Mouse (Mus musculus) frontal cortex, postnatal 10 days (tissue): ENCODE data around the gene Slc25a17.

Experiments used
- DNase-seq, 2 experiments: peaks; one replicate each; pipeline ENCODE4 v3.0.0; 2022; ENCODE audit warnings: low spot score in 2 of 2, mixed read lengths in 1 of 2

The Slc25a17 gene

DNA sequence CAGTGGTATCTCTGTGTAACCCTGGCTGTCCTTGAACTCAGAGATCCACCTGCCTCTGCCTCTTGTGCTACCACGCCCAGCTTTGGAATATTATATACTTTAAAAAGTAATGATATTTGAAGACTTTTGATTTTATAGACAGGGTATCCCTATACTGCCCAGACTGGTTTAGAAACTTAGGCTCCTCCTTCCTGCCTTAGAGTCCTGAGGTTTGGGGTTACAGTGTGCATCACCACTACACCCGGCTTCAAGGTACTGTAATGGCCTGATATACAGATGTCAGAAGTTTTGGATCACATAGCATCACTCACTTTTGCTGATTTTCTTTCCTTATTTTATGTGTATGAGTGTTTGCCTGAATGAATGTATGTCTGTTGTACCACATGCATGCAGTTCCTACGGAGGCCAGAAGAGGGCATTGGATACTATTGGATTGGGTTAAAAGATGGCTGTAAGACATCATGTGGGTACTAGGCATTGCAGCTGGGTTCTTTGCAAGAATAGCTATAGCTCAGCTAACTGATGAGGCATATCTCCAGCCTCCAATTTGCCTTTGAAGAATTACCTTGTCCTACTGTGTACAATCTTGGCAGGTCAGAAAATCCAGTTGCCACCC, 5.4 kb downstream of the Slc25a17 start:
- no peak for DNase-seq

DNA sequence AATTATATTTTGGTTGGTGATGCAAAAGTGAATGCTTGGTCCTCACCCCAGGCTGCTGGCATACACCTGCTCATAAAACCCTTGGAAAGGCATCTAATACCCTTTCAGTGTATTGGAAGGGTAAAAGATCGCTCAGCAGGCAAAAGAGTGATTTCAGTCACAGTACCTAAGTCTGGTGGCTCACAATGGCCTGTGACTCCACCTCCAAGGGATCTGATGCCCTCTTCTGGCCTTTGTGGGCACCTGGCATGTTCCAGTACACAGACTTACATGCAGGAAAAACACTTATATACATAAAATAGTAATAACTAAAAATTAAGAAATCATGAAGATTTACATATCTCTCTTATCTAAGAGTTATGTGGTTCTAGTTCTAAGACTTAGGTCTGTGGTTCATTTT, 8.0 kb downstream of the Slc25a17 start:
- DNase-seq, result no peak

DNA sequence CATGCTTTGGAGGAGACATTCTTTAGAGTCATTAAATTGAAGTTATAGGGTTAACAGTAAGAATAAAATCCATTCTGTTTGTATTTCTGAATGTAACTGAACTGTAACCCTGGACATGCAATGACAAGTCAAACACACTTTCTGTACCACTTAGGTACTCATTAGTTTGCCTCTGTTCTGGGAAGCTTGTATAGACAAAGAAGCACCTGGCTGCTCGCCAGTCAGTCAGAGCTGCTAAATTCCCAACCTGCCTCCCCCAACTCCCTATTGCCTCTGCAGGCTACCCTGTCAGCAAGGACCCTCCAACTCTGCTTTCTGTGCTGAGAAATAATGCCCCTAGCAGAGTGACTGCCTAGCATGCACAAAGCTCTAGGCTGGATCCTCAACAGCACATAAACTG, 10.2 kb downstream of the Slc25a17 start:
- DNase-seq, result no peak

DNA sequence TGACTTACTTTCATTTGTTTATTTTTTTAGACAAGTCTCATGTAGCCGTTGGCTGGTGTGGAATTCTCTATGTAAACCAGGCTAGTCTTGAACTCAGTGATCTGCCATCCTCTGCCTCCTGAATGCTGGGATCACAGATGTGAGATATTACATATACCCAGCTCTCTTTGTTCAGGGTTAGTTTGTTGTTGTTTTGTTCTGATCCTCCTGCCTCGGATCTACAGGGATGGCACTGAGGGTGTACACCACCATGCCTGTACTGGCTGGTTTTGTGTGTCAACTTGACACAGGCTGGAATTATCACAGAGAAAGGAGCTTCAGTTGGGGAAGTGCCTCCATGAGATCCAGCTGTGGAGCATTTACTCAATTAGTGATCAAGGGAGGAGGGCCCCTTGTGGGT, 12.2 kb downstream of the Slc25a17 start:
- no peak for DNase-seq

DNA sequence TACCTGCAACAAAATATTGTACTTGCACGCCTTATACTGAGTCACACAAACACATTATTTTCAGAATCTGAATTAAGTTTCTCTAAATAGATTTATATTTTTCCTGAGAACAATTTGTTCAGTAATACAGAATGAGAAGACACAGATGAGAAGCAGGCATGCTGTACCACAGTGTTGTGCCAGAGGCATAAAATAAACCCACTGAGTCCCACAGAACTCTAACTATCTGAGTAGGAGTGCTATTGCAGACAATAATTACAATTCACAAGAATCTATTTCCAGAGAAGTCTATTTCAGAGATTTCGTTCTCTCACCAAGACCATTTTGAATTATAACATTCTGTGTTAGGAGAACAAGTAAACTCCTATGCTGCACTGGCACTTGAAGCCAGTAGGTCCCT, 13.1 kb downstream of the Slc25a17 start:
- no peak for DNase-seq

DNA sequence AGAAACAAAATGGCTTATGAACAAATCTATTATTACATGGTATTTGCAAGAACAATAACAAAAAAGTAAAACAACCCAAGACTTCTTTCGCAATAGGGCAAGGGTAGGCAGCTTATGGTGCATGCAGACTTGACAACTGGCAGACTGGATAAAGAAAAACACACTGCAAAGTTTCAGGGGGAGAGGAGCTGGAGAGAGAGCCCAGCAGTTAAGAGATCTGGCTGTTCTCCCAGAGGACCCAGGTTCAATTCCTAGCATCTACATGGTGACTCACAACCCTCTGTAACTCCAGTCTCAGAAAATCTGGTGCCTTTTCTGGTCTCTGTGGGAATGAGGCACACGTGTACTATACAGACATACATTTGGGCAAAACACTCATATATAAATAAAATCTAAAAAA, 19.2 kb downstream of the Slc25a17 start:
- DNase-seq, result no peak

DNA sequence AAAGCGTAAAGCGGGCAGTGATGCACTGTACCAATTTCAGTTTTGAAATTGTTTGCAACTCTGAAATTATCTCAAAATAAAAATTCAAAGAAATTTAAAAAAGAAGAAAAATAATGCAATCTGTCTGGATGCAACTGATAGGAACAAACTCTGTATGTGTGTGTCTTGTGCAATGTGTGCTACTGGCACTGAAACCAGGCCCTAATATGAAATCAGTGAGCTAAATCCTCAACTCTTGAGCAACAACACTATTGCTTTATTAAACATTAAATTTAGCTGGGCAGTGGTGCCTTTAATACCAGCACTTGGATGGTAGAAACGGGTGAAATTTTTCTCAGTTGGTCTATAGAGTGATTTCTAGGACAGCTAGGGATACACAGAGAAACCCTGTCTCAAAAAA, 21.5 kb downstream of the Slc25a17 start:
- DNase-seq, result no peak

DNA sequence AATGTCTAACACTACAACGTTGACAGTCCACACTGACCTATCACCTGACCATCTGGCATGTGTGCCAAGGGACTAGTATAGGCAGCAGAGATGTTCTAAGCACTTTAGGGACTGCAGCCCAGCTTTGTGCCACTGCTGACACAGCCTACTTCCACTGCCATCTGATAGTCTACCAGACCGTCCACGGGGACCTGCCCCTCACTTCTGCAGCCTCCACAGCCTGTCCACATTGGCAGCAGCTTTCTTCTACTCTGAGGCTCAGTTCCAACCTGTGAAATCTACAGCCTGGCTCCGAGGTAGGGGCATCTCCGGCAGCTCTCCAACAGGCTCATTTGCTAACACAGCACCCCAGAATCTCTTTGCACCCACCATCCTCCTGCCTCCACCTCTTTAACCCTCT, 24.1 kb downstream of the Slc25a17 start:
- DNase-seq, result no peak

DNA sequence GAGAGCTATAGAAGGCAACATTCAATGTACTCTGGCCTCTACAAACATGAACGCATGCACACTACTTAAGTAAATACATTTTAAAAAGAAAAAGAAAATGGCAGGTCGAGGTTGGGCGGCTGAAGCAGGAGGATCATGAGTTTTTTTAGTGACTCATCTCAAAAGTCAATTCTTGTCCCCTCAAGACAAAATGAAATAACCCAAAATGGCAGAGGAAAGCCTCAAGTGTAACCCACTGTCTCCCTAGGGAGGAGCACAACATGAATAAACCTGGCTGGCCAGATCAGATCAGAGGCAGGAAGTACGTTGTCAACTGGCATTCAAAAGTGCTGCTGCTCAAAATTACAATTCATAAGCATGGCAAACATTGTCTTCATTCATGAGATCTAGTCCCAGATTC, 28.1 kb downstream of the Slc25a17 start:
- DNase-seq, result no peak

DNA sequence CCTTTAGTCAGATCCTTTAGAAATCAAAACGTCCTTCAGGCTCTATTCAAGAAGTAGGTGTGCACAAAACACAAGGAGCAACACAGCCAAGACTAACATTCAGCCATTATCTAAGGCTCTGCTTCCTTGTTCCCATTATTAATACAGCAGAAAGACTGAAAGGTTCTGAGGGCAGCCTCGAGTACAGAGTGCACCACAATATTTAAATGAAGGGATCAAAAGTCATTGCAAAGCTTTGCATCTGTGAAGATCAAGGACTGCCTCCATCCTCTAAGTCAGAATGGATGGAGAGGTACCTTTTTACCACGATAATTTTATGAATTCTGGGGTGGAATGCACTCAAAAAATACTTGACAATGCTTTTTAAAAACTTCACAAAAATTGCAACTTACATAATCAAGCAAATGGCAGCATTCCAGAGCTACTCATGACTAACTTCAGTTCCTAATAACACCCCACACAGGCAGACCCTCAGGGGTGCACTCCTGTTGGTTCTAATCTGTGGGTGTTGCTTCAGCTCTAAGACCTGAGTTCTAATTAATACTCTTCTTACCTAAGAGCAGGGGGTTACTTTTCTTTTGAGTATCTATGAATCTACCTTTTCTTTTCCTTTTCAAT, 29.7 kb downstream of the Slc25a17 start:
- DNase-seq, result no peak

DNA sequence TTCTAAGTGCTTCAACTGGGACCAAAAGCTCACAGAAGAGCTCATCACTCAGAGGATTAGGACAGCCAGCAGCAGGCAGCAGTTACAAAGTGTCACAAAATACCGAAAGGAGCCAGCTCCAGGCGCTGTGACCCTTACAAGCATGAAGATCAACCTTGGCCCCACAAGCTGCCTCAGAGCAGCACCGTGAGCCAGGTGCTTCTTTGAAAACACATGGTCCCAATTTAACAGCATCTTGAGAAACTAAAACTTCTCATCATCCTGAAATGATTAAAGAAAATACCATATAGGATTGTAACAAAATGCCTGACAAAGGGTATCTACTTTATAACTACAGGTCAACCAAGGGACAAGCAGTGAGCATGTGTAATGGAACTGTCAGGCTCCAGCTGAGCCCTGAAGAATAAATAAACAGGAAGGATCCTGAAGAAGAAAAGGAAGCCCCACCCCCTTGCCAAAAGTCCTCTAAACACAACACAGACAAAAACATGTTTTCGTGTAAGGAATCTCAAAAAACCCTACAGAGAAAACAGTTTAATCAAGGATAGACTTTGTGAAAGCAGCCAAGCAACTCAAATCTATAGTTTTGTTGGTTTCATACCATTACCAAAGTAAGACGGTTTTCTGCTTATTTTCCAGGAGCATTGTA, 30.8 kb downstream of the Slc25a17 start:
- no peak for DNase-seq

DNA sequence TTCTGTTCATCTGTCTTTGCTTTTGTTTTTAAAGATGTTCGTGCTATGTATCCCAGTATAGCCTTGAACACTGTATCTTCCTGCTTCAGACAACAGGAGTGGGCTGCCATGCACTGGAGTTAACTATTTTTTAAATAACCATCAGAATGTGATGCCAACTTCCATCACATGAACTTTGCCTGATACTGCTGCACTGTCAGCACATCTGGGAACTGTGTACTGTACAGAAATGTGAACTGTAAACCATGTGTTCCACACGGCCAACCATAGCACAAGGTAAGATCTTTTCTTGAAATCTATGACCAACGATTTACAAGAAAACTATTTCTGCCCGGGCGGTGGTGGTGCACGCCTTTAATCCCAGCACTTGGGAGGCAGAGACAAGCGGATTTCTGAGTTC, 33.1 kb downstream of the Slc25a17 start:
- DNase-seq, result no peak

DNA sequence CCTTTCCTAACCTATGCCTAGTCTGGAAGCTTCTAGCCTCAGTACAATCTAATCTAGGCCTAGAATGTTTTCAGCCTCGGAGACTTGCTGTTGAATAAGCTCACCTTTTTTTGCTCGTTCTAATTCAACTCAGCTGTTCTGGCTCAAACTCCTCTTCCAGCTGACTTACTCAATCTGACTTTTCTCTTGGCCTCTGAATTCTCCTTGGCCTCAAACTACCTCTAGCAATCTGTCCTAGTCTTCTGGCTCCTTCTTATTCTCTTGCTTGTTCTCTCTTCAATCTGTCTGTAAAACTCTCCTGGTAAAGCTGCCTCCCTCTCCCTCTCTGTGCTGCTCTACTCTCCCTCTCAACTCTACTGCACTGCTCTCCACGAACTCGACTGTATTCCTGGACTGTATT, 35.6 kb downstream of the Slc25a17 start:
- DNase-seq, result no peak

DNA sequence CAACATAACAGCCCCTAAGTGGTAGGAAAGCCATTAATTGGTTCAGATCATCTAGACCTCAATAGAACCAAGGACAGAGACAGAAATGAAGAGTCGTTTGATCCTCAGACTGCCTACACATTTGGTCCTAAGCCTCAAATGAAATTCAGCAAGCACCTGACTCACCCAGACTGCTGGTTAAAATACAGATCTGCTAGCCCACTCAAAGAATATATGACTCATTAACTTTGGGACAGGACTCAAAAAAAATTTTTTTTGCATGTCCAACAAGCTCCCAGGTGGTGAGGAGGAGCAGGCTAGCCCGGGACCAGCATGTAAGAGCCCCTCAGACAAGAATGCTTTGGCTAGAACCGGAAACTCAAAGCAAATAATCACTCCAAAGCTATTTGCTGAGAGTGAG, 40.5 kb downstream of the Slc25a17 start:
- DNase-seq, result no peak

DNA sequence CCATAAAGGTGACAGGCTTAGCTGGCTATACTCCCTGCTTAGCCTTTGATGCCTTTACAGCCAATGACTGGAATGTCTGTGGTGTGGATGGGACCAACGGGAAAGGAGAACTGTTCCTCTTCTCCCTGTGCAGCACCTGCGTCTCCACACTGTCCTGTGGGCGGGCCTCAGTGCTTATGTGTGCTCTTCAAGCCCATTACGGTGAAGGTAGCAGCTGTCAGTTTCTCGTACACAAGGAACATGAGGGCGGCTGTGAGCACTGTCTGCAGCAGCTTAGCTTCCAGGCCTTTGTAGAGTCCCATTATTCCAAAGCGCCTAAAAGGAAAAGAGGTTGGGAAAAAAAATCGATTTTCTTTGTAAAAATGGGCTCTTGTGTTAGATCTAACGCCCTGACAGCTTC, 41.1 kb downstream of the Slc25a17 start:
- no peak for DNase-seq

DNA sequence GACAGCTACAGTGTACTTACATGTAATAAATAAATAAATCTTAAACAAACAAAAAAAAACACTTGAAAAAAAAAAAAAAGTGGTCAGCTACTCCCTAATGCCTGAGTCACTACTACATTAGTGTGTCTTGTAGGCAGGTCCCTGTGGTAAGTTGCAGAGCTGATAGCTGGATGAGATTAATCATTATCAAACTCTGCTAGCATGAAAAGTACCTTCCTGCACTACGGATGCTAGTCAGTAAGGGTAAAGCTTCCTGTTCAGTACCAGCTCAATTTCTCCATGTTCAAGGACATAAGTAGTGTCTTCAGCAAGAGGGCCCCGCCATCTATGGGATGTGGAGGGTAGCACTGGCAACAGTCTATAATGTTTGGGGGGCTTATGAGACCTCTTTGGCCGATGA, 46.7 kb downstream of the Slc25a17 start:
- no peak for DNase-seq

DNA sequence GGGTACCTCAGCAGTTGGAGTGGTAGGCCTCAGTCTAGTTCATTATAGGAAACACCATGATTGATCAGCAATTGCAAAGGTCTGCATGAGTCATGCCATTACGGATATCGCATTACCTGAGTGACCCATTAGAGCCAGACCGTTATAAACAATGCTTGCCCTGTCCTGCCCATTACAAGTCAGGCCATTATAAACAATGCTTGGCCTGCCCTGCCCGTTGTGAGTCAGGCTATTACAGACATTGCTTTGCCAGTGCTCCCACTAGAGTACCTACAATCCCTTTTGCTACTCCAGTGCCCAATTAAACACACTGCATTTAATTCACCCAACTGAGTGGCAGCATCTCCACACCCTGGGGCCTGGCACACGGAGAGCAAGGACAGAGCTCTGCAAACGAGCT, 49.6 kb downstream of the Slc25a17 start:
- DNase-seq, result no peak

DNA sequence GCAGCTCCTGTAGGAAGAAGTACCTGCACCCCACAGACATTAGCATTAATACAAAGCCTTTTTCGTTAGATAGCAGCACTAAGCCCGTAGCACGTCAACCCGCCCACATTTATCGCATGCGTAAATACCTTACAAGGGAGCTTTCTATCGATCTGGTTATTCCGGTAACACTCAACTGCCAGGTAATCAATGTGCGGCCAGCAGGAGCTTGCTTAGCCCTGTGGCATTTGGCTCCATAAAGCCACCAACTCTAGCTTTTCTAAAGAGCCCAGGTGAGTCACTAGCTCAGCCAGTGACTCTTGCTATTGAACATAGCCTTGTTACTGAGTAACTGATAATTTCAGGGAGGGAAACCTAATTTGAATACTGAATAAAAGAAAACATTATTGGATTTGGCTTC, 50.3 kb downstream of the Slc25a17 start:
- DNase-seq, result no peak

DNA sequence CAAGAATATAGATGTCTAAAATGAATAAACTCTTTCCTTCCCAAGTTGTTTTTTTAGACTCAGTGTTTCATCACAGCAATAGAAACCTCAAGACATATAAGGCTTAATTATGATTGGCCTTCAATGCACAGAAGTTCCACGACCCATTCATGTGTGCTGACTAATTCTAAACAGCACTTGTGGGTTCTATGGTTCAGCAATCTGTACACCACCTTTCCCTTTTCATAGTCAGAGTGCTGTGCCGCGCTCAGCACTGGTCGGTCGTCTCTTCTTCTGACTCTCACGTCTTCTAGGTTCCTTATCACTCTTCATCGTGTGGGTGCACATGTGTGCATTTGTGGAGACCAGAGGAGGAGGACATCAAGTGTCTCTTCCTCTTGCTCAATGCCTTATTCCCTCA, 52.6 kb downstream of the Slc25a17 start:
- DNase-seq, result no peak

DNA sequence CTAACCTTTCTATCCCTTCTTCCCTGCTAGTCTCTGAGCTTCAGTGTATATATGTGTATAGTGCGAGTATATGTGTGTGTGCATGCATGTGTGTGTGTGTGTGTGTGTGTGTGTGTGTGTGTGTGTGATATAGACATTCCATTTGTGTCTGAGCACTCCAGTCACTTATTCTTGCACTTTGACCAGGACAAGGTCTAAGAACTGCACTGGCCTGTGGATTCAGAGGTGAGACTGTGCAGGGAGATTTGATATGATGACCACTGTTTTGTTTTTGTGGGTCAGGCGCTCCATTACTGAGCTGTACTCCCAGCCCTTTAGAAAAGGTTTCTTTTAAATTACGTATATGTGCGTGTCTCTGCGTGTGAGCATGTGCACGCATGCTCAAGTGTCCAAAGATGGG, 54.1 kb downstream of the Slc25a17 start:
- no peak for DNase-seq

DNA sequence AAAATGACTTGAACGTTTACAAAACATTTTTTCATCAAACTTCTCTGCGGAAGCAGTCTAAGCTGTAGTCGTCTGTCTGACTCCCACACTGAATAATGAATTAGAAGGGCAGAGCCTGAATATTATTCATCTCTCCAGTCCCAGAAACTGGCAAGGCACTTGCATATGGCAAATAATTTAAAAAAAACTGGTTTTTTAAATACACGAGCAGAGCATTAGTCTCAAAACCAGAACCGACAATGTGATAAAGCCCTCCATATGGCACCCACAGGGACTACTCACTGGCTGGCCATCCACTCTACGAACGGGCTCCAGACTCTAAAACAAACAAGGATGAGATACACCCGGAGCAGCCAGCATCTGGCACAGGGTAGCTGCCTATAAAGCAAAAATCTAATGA, 55.6 kb downstream of the Slc25a17 start:
- no peak for DNase-seq

DNA sequence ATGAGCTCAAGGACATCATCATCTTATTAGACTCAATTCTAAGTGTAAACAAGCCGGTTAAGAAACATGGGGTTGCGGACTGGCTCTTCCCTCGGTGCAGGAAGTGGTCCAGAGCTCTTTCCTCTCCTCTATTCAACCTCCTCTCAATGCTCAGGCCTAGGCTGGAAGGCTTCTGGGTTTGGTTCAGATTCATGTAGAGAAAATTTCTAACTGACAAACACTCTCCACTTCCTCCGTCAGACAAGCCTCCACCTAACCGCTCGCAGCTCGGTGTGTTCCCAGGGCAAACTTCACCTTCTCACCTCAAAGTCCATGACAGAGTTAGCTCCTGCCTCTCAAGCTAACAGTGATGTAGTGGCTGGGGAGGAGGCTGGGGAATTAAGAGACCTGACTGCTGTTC, 56.6 kb downstream of the Slc25a17 start:
- DNase-seq, result no peak

DNA sequence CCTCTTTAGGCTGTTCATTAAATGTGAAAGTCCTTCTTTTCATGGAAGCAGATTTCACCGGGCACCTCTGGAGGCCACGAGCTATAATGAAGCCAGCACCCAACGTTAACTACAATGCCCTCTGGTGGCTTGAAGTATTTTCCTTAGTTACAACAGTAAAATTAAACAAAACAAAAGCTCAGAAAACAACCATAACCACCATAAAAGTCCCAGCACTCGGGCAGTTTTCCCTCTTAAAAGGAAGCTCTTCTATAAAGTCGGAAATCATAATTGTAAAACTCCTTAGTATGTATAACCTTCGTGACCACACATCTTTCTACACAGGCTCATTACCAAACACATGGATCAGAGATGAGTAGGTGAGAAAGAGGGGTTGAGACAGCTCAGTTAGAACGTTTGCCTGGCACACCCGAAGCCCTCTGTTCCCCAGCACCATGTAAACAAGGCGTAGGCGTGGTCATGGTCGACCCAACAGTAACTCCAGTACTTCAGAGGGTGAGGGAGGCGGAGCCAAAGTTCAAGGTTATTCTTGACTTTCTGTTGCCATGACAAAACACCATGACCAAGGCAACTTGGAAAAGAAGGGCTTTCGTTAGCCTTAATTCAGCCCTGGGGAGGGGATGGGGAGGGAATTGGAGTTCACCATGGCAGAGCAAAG, 58.3 kb downstream of the Slc25a17 start:
- no peak for DNase-seq
